Mouse (Mus musculus): ENCODE measurements around the gene Blcap.

- TF ChIP-seq CTCF (IDR thresholded peaks at IDR 0.05) (no peak), POLR2A (IDR thresholded peaks at IDR 0.05; ENCODE audit: insufficient read depth, low read depth, low read length) (no peak)
These were observed 5.6 kb downstream of the Blcap start for GRCm38 (mm10) chr2:157565446-157565845.
